Mouse (Mus musculus) heart, embryonic 16.5 days (tissue): ENCODE results near the gene Akr1b3. TPM values are rescaled to one million over a fixed set of nuclear protein-coding genes. Genes with fewer than 3 reads are reported as not detected.
A peak's percentile ranks its signal among the peaks of the same experiment; 100 is the strongest.

Source experiments
- ATAC-seq: fragments of 200-750 bp; cut with Nextera tagmentation; replicated peaks from 2 replicates; pipeline ENCODE4 v1.8.0; 2017; ENCODE audit warnings: moderate number of reproducible peaks; ENCODE audit not compliant: insufficient read depth, low FRiP score; ENCODE audit errors: extremely low read depth
- H3K27ac ChIP-seq: fragments of 300-500 bp; sonication (generic); 2 replicates; pipeline ENCODE4 v1.5.1; 2014; ENCODE audit warnings: mild to moderate bottlenecking, low read length, control low read depth, moderate library complexity
- H3K27me3 ChIP-seq: fragments of 300-500 bp; sonication (generic); 2 replicates; pipeline ENCODE4 v1.6.1; 2014; ENCODE audit warnings: low read length, mixed read lengths; ENCODE audit not compliant: control insufficient read depth, insufficient read depth
- H3K36me3 ChIP-seq: fragments of 300-500 bp; sonication (generic); 2 replicates; pipeline ENCODE4 v1.6.1; 2014; ENCODE audit not compliant: control insufficient read depth, insufficient read depth
- H3K4me1 ChIP-seq: fragments of 300-500 bp; sonication (generic); 2 replicates; pipeline ENCODE4 v1.6.1; 2014; ENCODE audit warnings: low read length, mixed read lengths; ENCODE audit not compliant: control insufficient read depth, insufficient read depth
- H3K4me2 ChIP-seq: fragments of 300-500 bp; sonication (generic); 2 replicates; pipeline ENCODE4 v1.6.1; 2014; ENCODE audit warnings: low read depth, mild to moderate bottlenecking, control low read depth, low read length
- H3K4me3 ChIP-seq: fragments of 300-500 bp; sonication (generic); 2 replicates; pipeline ENCODE4 v1.5.1; 2014; ENCODE audit warnings: mild to moderate bottlenecking, control low read depth, low read length
- H3K9ac ChIP-seq: fragments of 300-500 bp; sonication (generic); 2 replicates; pipeline ENCODE4 v1.6.1; 2014; ENCODE audit warnings: low read length, control low read depth
- H3K9me3 ChIP-seq: fragments of 300-500 bp; sonication (generic); replicated peaks from 2 replicates; pipeline ENCODE4 v1.6.1; 2016; ENCODE audit warnings: low read length; ENCODE audit not compliant: control insufficient read depth
- WGBS: fragments of 180-500 bp; shearing (Covaris S2); extraction: QIAGEN DNeasy Blood & Tissue Kit; methylation state at CpG from one replicate; pipeline ENCODE4 v1.1.7; 2014; 5-methylcytosine and 5-hydroxymethylcytosine counted together
- polyA plus RNA-seq: library from polyadenylated mRNA; unstranded; fragments of >200 nt; fragmentation: Nextera tagmentation; extraction: Ambion mirVana; gene quantifications from 2 replicates; pipeline ENCODE4 v1.2.1, GENCODE M21; 2015

Akr1b3 gene
- 163 and 172 TPM in 2 replicates for polyA plus RNA-seq

DNA sequence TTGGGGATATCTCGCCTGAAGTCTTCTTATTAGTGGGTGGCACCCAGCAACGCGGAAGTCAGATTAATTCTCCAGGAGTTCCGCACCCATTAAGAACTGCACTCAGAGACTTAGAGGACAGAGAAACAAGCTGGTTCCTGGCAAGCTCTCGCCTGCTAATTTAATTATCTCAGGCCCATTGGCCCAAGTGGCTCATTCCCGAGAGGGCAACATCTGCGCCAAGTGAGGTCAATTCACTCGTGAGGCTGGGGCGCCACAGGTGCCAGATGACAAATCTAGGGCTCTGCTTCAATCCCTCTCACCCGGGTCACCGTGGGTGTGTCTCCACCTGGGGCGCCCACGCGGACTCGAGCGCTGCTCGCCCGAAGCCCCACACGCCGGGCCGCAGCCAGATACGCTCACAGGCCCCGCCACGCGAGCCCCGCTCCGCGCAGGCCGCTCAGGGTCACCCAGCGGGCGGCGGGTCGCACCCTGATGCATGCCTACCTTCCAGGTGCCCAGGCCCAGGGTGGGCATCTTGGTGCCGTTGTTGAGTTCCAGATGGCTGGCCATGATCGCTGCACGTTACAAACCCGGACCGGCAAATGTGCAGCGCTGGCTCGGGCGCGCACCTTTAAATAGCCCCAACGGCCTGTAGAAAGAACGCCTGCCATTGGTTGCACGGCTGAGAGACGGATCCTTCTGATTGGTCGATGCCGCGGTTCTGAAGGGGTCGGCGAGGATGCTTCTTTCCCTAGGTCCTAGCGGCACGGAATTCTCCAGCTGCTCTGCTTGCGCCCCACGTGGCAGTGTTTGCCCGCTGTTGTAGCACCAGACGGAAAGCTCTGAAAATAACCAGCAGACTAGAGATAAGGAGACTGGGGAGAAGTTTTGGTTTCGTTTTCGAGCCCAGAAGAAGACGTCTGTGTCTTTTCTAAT, at the start of gene Akr1b3:
TSS of gene Akr1b3 (minus strand) at position 625 of the 918 bp plus-strand sequence.
- H3K36me3 ChIP-seq = no peaks in the 10 kb centered on the region
- H3K27ac ChIP-seq = peak within 1 kb of the TSS; percentile 90
- peaks cover 1% of the 10 kb centered on the region; the same call in 1 of the 2 replicates for H3K9me3 ChIP-seq
- ATAC-seq = peak; percentile 99
- no peaks in the 10 kb centered on the region for H3K27me3 ChIP-seq
- H3K4me1 ChIP-seq = peaks cover 18% of the 10 kb centered on the region
- peak within 1 kb of the TSS; percentile 84 for H3K4me3 ChIP-seq
- peak within 1 kb of the TSS; percentile 86 for H3K9ac ChIP-seq
- peak within 1 kb of the TSS; percentile 69 for H3K4me2 ChIP-seq
- under 1% methylated on average over 60 of the region's 60 CpGs for WGBS

GRCm38 (mm10) chr6:34364217-34365136, 47.2 kb upstream of the Akr1b3 start:
- Histone ChIP-seq H3K36me3 (no peaks in the 10 kb centered on the region), H3K4me2 (no peak overlapping the region), H3K4me1 (no peaks in the 10 kb centered on the region), H3K27me3 (no peaks in the 10 kb centered on the region), H3K9me3 (no peaks in the 10 kb centered on the region), H3K4me3 (no peak overlapping the region), H3K9ac (no peak overlapping the region), H3K27ac (no peak overlapping the region)
- WGBS = 77% methylated on average over 12 of the region's 12 CpGs
- no peak for ATAC-seq

GRCm38 (mm10) chr6:34355841-34356240, 38.6 kb upstream of the Akr1b3 start:
- Histone ChIP-seq H3K4me2 (no peak overlapping the region), H3K4me1 (peaks cover 3% of the 10 kb centered on the region; the same call in 1 of the 2 replicates), H3K27me3 (no peaks in the 10 kb centered on the region), H3K9me3 (no peaks in the 10 kb centered on the region), H3K4me3 (no peak overlapping the region), H3K27ac (no peak overlapping the region), H3K36me3 (no peaks in the 10 kb centered on the region), H3K9ac (no peak overlapping the region)
- 58% methylated on average over 9 of the region's 9 CpGs for WGBS
- no peak for ATAC-seq

DNA sequence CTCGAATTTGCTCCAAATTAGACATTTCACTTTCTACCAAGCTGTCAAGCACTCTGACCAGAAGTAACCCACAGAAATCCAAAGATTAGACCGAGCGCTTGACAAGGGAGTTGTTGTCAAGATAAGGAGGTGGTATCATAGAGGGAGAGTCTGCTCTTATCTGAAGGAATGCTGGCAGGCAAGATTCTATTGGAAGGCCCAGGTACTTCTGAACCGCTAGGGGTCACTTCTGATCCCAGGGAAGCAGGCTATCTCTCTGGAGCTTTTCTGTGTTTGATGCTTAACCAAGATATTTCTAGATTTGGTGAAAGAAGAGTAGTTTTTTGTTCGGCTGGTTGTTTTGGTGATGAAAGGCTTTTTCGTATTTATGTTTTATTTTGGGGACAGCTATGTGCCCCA, 38.1 kb upstream of the Akr1b3 start:
- no peak overlapping the region for H3K4me3 ChIP-seq
- H3K9me3 ChIP-seq = no peaks in the 10 kb centered on the region
- no peaks in the 10 kb centered on the region for H3K27me3 ChIP-seq
- no peak overlapping the region for H3K27ac ChIP-seq
- H3K9ac ChIP-seq = no peak overlapping the region
- 42% methylated on average over 6 of the region's 6 CpGs for WGBS
- no peak for ATAC-seq
- no peaks in the 10 kb centered on the region for H3K36me3 ChIP-seq
- no peak overlapping the region for H3K4me2 ChIP-seq
- H3K4me1 ChIP-seq = peaks cover 3% of the 10 kb centered on the region; the same call in 1 of the 2 replicates

DNA sequence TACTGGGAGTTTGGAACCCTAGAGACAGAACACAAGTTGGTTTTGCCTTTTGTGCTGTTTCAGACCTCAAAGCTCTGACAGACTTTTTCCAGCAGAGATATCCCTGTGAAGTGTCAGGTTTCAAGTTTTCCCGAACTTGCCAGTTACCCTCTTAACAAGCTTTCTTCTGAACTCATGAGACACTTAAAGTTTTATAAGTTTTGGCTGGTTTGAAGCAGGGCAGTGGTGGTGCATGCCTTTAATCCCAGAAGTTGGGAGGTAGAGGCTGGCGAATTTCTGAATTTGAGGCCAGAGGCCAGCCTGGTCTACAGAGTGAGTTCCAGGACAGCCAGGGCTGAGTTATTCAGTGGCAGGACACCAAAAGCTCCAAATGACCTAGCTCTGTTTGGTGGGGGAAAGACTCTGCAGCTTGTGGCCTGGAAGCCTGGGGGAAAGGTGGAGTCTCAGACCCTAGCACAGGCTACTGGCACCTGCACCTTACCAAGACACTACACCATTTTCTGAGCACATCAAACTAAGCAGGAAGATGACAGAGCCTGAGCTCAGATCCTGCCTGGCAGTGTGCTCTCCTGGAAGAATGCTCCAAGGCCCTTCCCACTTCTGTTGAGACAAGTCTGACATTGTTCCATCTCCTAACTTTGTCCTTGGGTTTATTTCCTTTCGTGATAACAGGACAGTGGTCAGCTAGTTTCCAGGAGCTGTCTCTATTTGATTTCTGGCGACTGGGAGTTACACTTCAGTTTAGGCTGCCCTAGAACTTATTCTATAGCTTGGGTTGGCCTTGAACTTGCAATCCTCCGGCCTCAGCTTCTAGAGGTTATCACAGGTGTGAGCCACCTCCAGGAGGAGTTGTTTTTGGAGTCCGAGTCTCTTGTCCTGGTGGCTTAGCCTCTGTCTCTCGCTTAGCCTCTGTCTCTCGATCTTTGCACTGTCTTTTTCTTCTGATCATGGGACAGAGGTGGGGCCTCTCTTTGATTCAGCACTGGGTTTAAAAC, 37.4 kb upstream of the Akr1b3 start:
- no peak overlapping the region for H3K27ac ChIP-seq
- no peaks in the 10 kb centered on the region for H3K27me3 ChIP-seq
- no peaks in the 10 kb centered on the region for H3K36me3 ChIP-seq
- peak overlapping the region; percentile 63 for H3K4me2 ChIP-seq
- H3K9ac ChIP-seq = no peak overlapping the region
- 54% methylated on average over 8 of the region's 8 CpGs for WGBS
- peak overlapping the region; percentile 37; the same call in 1 of the 2 replicates for H3K4me3 ChIP-seq
- H3K4me1 ChIP-seq = peaks cover 3% of the 10 kb centered on the region; the same call in 1 of the 2 replicates
- no peak for ATAC-seq
- H3K9me3 ChIP-seq = no peaks in the 10 kb centered on the region

DNA sequence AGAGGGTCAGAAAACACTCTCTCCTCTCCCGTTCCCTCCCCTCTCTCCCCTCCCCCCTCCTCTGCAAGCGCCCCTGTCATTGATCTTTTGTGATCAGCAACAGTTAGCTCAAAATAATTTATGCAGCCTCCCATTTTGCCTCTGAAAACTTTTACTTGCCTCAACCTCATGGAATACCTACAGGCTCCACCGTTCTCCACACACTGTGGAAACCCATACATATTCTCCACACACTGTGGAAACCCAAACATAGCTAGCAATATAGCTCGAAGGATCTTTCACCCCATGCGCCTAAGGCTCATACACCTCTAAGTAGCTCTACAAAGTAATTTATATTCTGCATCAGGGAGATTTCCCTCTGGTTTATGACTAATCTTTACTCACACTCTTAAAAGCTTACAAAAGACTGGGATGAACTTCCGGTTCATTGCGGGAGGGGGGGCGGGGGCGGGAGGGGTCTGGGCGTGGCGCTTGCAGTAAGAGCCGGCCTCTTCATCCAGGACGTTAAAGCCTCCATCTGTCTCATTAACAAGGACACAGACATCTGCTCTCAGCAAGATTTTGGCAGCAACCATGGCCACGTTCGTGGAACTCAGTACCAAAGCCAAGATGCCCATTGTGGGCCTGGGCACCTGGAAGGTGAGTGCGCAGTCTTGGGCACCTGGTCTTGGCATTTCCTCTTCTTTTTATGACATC, 36.5 kb upstream of the Akr1b3 start, which contains the start of gene Akr1b8:
TSS of gene Akr1b8 (plus strand) at position 462 of the 696 bp plus-strand sequence.
- 10% methylated on average over 16 of the region's 16 CpGs for WGBS
- H3K4me3 ChIP-seq = peak within 1 kb of the TSS; percentile 37
- H3K9ac ChIP-seq = no peak within 1 kb of the TSS
- H3K4me2 ChIP-seq = peak within 1 kb of the TSS; percentile 63
- ATAC-seq = peak; percentile 32; the same call in 1 of the 2 replicates
- no peaks in the 10 kb centered on the region for H3K9me3 ChIP-seq
- H3K27me3 ChIP-seq = no peaks in the 10 kb centered on the region
- peaks cover 3% of the 10 kb centered on the region; the same call in 1 of the 2 replicates for H3K4me1 ChIP-seq
- H3K36me3 ChIP-seq = no peaks in the 10 kb centered on the region
- H3K27ac ChIP-seq = 0 out of 2 replicates have a peak within 1 kb of the TSS, but pooled peaks have one; percentile 2

DNA sequence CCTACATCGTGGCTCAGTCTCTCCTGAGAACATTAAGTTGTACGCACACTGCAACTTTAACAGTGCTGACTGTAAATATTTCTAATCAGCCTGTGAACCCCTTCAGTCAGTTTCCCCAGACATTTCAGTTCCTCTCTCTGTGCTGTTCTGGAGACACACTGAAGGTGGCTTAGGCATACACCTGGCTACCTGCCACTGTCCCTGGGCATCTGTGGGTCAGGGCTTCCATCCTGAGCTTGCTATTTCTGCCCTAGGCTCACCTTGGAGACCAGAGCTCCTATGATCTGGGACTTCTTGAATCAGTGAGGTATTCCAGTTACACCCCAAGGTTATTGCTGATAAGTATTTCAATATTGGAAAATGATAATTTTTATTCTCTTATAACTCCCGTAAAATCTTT, 35.1 kb upstream of the Akr1b3 start:
- Histone ChIP-seq H3K9ac (no peak overlapping the region), H3K27ac (no peak overlapping the region), H3K27me3 (no peaks in the 10 kb centered on the region), H3K9me3 (no peaks in the 10 kb centered on the region), H3K4me1 (peaks cover 3% of the 10 kb centered on the region; the same call in 1 of the 2 replicates), H3K36me3 (no peaks in the 10 kb centered on the region), H3K4me2 (no peak overlapping the region), H3K4me3 (no peak overlapping the region)
- no peak for ATAC-seq
- 88% methylated on average over 3 of the region's 3 CpGs for whole genome bisulfite sequencing
